Mouse (Mus musculus): ENCODE results near the gene Pik3r6.

Pik3r6 gene

DNA sequence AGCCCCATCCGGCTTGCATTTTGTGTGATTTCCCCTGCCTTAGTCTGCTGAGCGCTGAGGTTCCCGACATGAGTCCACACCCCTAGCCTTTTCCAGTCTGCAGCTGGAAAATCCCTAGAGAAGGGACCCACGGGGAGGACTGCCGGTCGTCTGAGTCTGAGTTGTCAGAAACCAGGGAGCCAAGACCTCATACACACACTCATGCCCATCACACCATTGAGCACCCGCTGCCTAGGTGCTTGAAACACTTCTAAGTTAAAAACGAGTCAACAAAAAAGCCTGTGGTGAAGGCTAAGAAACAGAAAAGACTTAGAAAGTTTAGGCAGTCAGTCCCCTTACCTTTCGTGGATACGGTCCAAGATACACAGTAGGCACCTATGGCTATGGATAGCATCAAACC is 15.1 kb upstream of the Pik3r6 start:
- DNase-seq (ENCODE audit: low read depth, low spot score), result no peak

GRCm38 (mm10) chr11:68488256-68488824 is 14.5 kb upstream of the Pik3r6 start:
- DNase-seq (ENCODE audit: low read depth, low spot score), result no peak

DNA sequence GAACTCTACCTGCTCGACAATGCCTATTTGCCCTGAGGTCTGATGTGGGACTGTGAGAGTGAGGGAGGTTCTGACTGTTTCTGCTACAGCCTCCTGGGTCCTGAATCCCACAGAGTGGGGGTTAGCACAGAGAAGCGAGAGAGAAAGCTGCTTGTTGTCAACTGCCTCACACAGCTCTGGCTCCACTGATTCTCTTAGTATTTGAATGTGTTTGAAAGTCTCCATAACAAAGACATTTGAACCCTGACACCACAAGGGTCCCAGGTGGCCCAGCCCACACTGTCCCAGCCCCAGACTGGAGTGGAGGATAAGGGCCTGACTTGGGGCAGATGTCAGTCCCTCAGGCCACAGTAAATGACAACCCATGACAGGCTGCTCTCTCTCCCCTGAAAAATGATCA is 13.6 kb upstream of the Pik3r6 start:
- peak; percentile 57 for DNase-seq (ENCODE audit: low read depth, low spot score)

GRCm38 (mm10) chr11:68492592-68492991 is 10.2 kb upstream of the Pik3r6 start:
- no peak for DNase-seq (ENCODE audit: low read depth, low spot score)

GRCm38 (mm10) chr11:68493760-68494159 is 9.1 kb upstream of the Pik3r6 start:
- DNase-seq (ENCODE audit: low read depth, low spot score), result no peak

GRCm38 (mm10) chr11:68497081-68497480 is 5.7 kb upstream of the Pik3r6 start:
- DNase-seq (ENCODE audit: low read depth, low spot score), result no peak

DNA sequence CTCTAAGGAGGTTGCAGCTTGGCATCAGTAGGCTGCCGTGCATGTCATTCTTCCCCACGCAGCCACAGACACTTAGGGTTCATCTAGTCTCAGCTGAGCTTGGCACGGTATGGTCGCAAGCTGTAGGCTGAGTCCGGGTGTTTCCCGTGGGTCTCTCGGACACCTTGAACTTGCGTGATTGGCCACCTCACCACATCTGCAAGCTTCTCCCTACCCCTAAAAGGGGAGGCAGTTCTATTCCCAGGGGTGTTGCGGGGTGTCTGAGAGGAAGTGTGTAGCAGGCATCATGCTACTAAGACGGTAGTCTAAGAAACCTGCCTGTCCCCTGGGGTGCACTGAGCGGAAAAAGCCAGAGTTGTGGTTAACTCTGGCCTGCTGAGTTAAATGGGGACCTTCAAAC is 4.3 kb upstream of the Pik3r6 start:
- no peak for DNase-seq (ENCODE audit: low read depth, low spot score)

GRCm38 (mm10) chr11:68498999-68499699 is 3.7 kb upstream of the Pik3r6 start:
- DNase-seq (ENCODE audit: low read depth, low spot score), result no peak

DNA sequence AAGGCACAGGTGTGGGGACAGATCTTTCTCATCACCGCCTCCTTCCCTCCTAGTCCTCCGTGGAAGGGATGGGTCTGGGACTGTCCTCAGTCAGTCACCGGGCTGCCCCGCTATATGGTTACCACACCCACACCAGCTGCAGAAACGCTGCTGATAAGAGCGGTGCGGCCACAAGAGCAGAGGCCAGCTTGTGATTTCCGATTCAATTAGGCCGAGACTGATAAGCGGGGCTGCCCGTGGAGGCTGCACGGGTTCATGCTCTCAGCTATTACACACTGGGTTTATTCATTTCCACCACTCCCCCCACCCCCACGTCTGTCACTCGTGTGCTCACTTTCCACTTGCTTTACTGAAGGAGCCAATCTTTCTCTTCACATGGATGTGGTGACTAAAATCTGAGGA is 1.9 kb upstream of the Pik3r6 start:
- no peak for DNase-seq (ENCODE audit: low read depth, low spot score)

DNA sequence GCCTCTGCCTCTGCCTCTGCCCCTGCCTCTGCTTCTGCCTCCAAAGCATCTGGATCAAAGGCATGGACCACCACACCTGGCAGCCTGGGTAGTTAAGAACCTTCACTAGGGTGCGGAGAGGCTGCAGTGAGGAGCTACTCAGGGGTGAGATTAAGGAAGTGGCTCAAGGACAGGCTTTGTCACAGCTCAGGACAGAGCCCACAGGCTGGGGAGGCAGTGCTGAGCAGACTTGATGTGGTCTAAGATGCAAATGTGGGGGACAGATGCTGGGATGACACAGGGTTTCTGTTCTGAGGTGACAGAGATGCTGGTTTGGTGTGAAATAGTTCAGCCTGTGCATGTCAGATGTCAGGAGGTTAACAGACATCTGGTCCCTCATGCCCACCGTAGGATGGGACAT is 411 bp upstream of the Pik3r6 start:
- DNase-seq (ENCODE audit: low read depth, low spot score), result no peak

- DNase-seq (ENCODE audit: low read depth, low spot score), result no peak
Observed at GRCm38 (mm10) chr11:68504913-68505312, 2.1 kb downstream of the Pik3r6 start.

DNA sequence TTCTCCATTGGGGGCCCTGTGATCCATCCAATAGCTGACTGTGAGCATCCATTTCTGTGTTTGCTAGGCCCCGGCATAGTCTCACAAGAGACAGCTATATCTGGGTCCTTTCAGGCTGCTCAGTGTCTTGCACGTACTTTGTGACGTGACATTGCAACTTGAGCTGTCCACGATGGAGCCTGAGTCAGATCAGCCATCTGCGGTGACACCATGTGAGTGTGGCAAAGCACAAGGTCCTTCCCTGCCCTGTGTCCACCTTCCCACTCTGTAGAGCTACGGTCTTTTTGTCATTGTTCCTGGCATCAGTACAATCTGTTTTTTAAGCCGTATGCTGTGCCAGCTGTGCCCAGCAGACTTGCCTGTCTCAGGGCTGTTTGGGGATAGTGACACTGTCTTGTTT is 4.4 kb downstream of the Pik3r6 start:
- DNase-seq (ENCODE audit: low read depth, low spot score), result no peak

- no peak for DNase-seq (ENCODE audit: low read depth, low spot score)
Observed at GRCm38 (mm10) chr11:68508619-68509018, 5.8 kb downstream of the Pik3r6 start.

DNA sequence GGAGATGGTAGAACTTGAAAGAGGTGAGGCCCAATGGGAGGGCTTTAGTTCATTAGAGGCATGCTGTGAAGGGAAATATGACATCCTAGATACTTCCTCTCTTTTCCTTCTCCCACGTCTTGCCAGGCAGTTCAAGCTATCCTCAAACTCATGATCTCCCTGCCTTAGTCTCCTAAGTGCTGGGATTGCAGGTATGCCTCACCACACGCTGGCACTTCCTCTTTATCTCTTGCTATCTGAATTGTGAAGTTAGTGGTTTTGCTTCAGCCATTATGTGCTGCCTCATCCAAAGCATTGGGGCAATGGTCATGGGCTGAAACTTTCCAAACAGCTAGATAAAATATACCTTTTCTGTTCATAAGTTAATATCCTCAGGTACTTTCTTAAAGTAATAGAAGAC is 6.4 kb downstream of the Pik3r6 start:
- DNase-seq (ENCODE audit: low read depth, low spot score), result no peak

DNA sequence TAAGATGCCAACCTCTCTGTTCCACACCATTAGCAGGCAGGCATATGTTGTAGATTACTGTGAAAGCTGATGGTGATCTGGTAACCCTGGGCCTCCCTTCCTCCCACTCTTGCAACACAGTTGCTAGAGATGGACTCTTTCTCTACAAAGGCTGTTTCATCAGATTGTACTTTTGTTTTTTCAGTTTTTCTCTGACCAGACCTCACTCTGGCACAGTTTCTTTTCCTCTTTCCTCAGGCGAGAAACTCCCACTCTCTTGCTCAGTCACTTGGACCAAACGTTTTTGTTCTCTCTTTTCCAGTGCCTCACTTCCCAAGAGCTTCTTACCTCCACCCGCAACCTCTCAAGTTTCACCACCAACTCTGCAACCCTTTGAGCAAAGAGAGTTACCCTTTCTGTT is 11.2 kb downstream of the Pik3r6 start:
- DNase-seq (ENCODE audit: low read depth, low spot score), result no peak

GRCm38 (mm10) chr11:68519362-68519761 is 16.5 kb downstream of the Pik3r6 start:
- DNase-seq (ENCODE audit: low read depth, low spot score), result no peak

GRCm38 (mm10) chr11:68519815-68520214 is 17.0 kb downstream of the Pik3r6 start:
- DNase-seq (ENCODE audit: low read depth, low spot score), result no peak

- no peak for DNase-seq (ENCODE audit: low read depth, low spot score)
Observed at GRCm38 (mm10) chr11:68520439-68520838, 17.6 kb downstream of the Pik3r6 start.

DNA sequence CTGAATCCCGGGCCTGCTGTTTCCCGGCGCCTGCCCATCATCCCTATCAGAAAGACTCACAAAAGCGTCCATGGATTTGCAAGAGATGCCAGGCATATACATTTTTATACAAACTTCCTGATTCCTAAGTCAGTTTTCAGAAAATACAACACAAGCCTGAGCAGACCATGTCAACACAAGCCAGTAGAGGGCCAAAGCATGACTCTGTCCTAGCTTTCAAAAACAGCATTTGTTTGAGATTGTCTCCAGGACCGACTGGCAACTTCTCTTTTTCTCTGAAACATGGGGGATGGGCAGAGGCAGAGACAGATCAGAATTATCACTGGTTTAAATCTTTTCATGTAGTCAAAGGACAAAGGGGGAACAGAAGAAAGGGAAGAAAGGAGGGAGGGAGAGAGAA is 18.5 kb downstream of the Pik3r6 start:
- DNase-seq (ENCODE audit: low read depth, low spot score), result no peak

DNA sequence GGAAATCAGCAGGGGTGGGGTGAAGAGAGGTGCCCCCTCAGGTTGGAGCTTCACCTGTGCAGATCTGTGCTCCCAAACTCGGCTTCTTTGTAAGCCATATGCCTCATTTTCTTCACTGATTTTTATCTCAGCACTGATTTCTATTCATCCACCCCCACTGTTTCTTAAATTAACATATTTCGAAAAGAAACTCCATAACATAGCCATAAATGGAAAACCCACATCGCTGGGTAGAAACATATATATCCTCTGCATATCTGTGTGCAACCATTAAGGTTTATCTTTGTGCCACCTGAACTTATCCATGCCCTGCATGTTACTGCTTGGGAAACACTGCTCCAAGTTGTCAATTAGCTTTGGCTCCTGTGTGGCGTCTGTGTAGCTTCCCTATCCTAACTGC is 23.6 kb downstream of the Pik3r6 start:
- DNase-seq (ENCODE audit: low read depth, low spot score), result no peak

- peak; percentile 83 for DNase-seq (ENCODE audit: low read depth, low spot score)
Observed at GRCm38 (mm10) chr11:68531066-68531806, 28.4 kb downstream of the Pik3r6 start.

DNA sequence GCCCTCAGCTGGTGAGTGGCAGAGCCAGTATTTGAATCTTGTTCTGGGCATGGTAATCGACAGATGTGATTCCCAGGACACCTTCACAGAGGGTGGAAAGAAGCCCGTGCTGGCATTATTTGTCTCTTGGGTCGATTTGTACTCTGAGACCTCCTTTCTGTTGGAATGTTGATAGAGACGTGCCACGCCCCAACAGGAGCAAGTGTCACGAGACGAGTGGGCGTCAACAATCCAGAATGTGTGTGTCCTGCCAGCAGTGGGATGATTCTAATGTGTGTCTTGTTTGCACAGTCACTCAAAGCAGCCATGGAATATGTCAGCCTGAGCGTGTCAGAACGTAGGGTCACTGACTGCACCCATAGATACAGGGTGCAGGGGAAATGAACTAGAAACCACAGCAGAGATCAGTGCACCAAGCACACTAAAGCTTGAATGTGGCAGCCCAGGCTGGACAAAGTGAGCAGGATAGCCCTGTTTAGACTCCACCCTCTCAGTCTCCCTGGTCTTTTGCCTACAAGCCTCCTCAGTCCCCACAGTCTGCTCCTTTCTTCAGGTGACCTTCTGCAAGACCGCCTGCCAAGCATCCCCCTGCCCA is 29.2 kb downstream of the Pik3r6 start:
- DNase-seq (ENCODE audit: low read depth, low spot score), result peak; percentile 48

DNA sequence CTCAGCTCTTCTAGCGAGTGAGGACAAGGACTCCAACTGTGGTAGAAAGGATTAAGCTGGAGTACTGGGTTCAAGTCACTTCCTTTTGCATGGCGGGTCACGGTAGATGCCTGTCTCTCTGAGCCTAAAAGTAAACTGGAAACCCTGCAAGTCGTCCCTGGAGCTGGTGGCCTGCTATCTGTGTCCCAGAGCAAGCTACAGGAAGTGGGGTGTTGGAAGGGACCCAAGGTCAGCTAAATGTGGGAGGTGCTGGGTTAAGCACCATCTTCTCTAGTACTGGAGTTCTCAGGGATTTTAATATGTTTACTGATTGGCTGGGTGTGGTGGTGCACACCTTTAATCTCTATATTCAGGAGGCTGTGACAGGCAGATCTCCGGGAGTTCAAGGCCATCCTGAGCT is 30.0 kb downstream of the Pik3r6 start:
- DNase-seq (ENCODE audit: low read depth, low spot score), result no peak
